Mouse (Mus musculus) testis, adult 2 months (tissue): ENCODE measurements at regions not wholly inside any gene's neighbourhood (a gene's known extent, or its start where the extent isn't known, plus 50 kb on each side); places are given as distances from the start of the nearest gene placed in this dataset.

Experiments
- CTCF ChIP-seq: fragments of 200-500 bp; IDR thresholded peaks from 2 replicates; pipeline ENCODE4 v1.5.1; 2012; ENCODE audit warnings: low read depth, mild to moderate bottlenecking, inconsistent platforms, low read length, moderate library complexity; ENCODE audit not compliant: control insufficient read depth, insufficient read depth, insufficient replicate concordance
- POLR2A ChIP-seq: fragments of 200-500 bp; IDR thresholded peaks from 2 replicates; pipeline ENCODE4 v1.6.1; 2012; ENCODE audit warnings: low read depth, mild to moderate bottlenecking, inconsistent platforms, low read length, moderate library complexity; ENCODE audit not compliant: control insufficient read depth

- TF ChIP-seq POLR2A (no peak), CTCF (no peak)
These were observed 133.8 kb upstream of the Mdm1 start for GRCm38 (mm10) chr10:118007846-118008245.
